Mouse (Mus musculus) kidney, adult 2 months (tissue): ENCODE measurements around the gene Zfp652. TPM values are rescaled to one million over a fixed set of nuclear protein-coding genes. Genes with fewer than 3 reads are reported as not detected.

Experiments used
- DNase-seq: peaks from one replicate; pipeline ENCODE4 v3.0.0; 2021
- H3K27ac ChIP-seq: fragments of 200-500 bp; 2 replicates; pipeline ENCODE4 v1.5.1; 2012; ENCODE audit warnings: low read depth, low read length, control low read depth, inconsistent platforms; ENCODE audit not compliant: insufficient read depth
- H3K27me3 ChIP-seq: fragments of 200-500 bp; replicated peaks from 2 replicates; pipeline ENCODE4 v1.6.1; 2012; ENCODE audit warnings: mild to moderate bottlenecking, moderate library complexity, low read length, inconsistent platforms; ENCODE audit not compliant: control insufficient read depth, insufficient read depth
- H3K36me3 ChIP-seq: fragments of 200-500 bp; 2 replicates; pipeline ENCODE4 v1.6.1; 2012; ENCODE audit warnings: mild to moderate bottlenecking, moderate library complexity, low read length, inconsistent platforms; ENCODE audit not compliant: control insufficient read depth, insufficient read depth
- H3K4me1 ChIP-seq: fragments of 200-500 bp; 2 replicates; pipeline ENCODE4 v1.6.1; 2011; ENCODE audit warnings: low read length; ENCODE audit not compliant: control insufficient read depth, insufficient read depth
- H3K4me3 ChIP-seq: fragments of 200-500 bp; 2 replicates; pipeline ENCODE4 v1.5.1; 2011; ENCODE audit warnings: mild to moderate bottlenecking, low read depth, low read length, control low read depth; ENCODE audit not compliant: insufficient read depth
- CTCF ChIP-seq: fragments of 200-500 bp; conservative IDR thresholded peaks from 2 replicates; pipeline ENCODE4 v1.5.1; 2011; ENCODE audit warnings: low read depth, mild to moderate bottlenecking, control low read depth, low read length, moderate library complexity, mixed read lengths; ENCODE audit not compliant: insufficient read depth, insufficient read length
- POLR2A ChIP-seq: fragments of 200-500 bp; IDR thresholded peaks from one replicate; pipeline ENCODE4 v1.6.1; 2011; ENCODE audit warnings: low read depth, low read length, control low read depth
- WGBS: fragments of 180-500 bp; shearing (Covaris S2); methylation state at CpG from one replicate; pipeline ENCODE4 v1.1.7; 2018; 5-methylcytosine and 5-hydroxymethylcytosine counted together
- polyA plus RNA-seq: library from polyadenylated mRNA; depleted of rRNA; stranded (reverse); fragments of >200 nt; gene quantifications from 2 replicates; pipeline ENCODE4 v1.2.3, GENCODE M21; 2012

Gene Zfp652
- polyA plus RNA-seq, 1 experiment: 11.4 TPM

GRCm38 (mm10) chr11:95826317-95827167 is 114.1 kb downstream of the Zfp652 start:
- H3K27me3 ChIP-seq: no peaks in the 10 kb centered on the region
- H3K36me3 ChIP-seq: no peaks in the 10 kb centered on the region
- H3K4me1 ChIP-seq: 0 out of 2 replicates have a peak, but pooled peaks cover 4% of the 10 kb centered on the region
- DNase-seq: no peak
- no peak overlapping the region for H3K27ac ChIP-seq
- 58% methylated on average over 6 of the region's 6 CpGs for WGBS
- TF ChIP-seq POLR2A (no peak), CTCF (no peak)
- H3K4me3 ChIP-seq: no peak overlapping the region

- 0 out of 2 replicates have a peak overlapping the region, but pooled peaks have one; percentile 2 for H3K27ac ChIP-seq
- TF ChIP-seq POLR2A (no peak), CTCF (no peak)
- WGBS: 25% methylated on average over 3 of the region's 3 CpGs
- no peak overlapping the region for H3K4me3 ChIP-seq
- H3K4me1 ChIP-seq: 0 out of 2 replicates have a peak, but pooled peaks cover 4% of the 10 kb centered on the region
- no peak for DNase-seq
- no peaks in the 10 kb centered on the region for H3K27me3 ChIP-seq
- H3K36me3 ChIP-seq: no peaks in the 10 kb centered on the region
Measured at GRCm38 (mm10) chr11:95827168-95827447, 114.6 kb downstream of the Zfp652 start.

GRCm38 (mm10) chr11:95827464-95828085 is 115.1 kb downstream of the Zfp652 start:
- no peaks in the 10 kb centered on the region for H3K27me3 ChIP-seq
- H3K36me3 ChIP-seq: no peaks in the 10 kb centered on the region
- 0 out of 2 replicates have a peak, but pooled peaks cover 4% of the 10 kb centered on the region for H3K4me1 ChIP-seq
- H3K4me3 ChIP-seq: no peak overlapping the region
- WGBS: 18% methylated on average over 3 of the region's 3 CpGs
- TF ChIP-seq POLR2A: no peak
- TF ChIP-seq CTCF: peak; percentile 72
- peak; percentile 82 for DNase-seq
- H3K27ac ChIP-seq: 0 out of 2 replicates have a peak overlapping the region, but pooled peaks have one; percentile 2

- no peaks in the 10 kb centered on the region for H3K27me3 ChIP-seq
- 71% methylated on average over 11 of the region's 11 CpGs for WGBS
- TF ChIP-seq POLR2A (no peak), CTCF (no peak)
- H3K4me3 ChIP-seq: no peak overlapping the region
- 0 out of 2 replicates have a peak, but pooled peaks cover 4% of the 10 kb centered on the region for H3K4me1 ChIP-seq
- no peak overlapping the region for H3K27ac ChIP-seq
- no peak for DNase-seq
- no peaks in the 10 kb centered on the region for H3K36me3 ChIP-seq
Measured at GRCm38 (mm10) chr11:95828181-95828964, 115.9 kb downstream of the Zfp652 start.

- no peaks in the 10 kb centered on the region for H3K27me3 ChIP-seq
Measured at GRCm38 (mm10) chr11:95829526-95830050, 117.1 kb downstream of the Zfp652 start.

GRCm38 (mm10) chr11:95830411-95831275 is 118.2 kb downstream of the Zfp652 start:
- Histone ChIP-seq H3K4me1 (0 out of 2 replicates have a peak, but pooled peaks cover 4% of the 10 kb centered on the region), H3K27ac (no peak overlapping the region), H3K4me3 (peak overlapping the region; percentile 29; the same call in 1 of the 2 replicates), H3K36me3 (no peaks in the 10 kb centered on the region), H3K27me3 (no peaks in the 10 kb centered on the region)
- DNase-seq: no peak
- 20% methylated on average over 80 of the region's 80 CpGs for WGBS
- no peak for TF ChIP-seq CTCF
- no peak for TF ChIP-seq POLR2A

More at GRCm38 (mm10) chr11:95829526-95830050, 117.1 kb downstream of the Zfp652 start:
- H3K4me3 ChIP-seq: no peak overlapping the region
- no peaks in the 10 kb centered on the region for H3K36me3 ChIP-seq
- DNase-seq: no peak
- 75% methylated on average over 4 of the region's 4 CpGs for WGBS
- H3K27ac ChIP-seq: no peak overlapping the region
- TF ChIP-seq CTCF (no peak), POLR2A (no peak)
- H3K4me1 ChIP-seq: 0 out of 2 replicates have a peak, but pooled peaks cover 4% of the 10 kb centered on the region
